Mouse (Mus musculus): Measurements from ENCODE around the gene Gm7879. TPM values are rescaled to one million over a fixed set of nuclear protein-coding genes. Genes with fewer than 3 reads are reported as not detected.

The Gm7879 gene
- total RNA-seq, 2 experiments from 2014 or later, result 5.8 to 8.1 TPM

DNA sequence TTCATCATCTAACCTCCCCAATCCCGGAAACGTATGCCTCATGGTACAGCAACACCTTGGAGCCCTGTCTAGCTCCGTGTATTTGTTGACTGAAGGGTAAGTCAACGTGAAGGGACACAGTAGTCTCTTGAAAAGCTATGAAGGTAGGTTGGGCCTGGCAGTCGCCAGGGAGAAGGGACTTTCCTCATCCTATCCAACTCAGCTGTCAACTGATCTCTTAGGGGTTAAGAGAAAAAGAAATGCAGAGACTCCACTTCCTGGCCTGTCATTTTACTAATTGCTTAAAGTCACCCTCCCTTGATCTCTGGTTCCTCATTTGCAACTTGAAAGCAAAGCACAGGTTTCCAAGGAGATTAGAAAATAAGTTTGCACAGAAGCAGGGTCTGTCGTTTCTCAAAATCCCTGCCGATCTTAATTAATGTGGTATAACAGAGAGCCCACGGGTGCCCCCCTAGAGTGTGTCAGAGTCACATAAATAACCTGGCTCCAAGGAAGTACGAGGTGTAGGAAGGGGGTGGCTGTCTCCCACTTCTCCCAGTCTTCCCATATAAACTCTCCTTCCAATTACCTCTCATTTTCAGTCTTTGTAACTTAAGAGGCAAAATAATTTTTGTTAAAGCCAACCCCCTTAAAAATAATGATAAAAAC is 34.5 kb downstream of the Gm7879 start:
- no peak for DNase-seq
- intact Hi-C loops (cut with DNase I), result no loop called here

- intact Hi-C loops (cut with DNase I), result no loop called here
- DNase-seq, result peak; percentile 19 to 45
Observed at GRCm38 (mm10) chr5:43948111-43948743, 35.3 kb downstream of the Gm7879 start.

GRCm38 (mm10) chr5:43948748-43949275 is 35.9 kb downstream of the Gm7879 start:
- intact Hi-C loops (cut with DNase I), result no loop called here
- peak; percentile 14 to 17 for DNase-seq

- intact Hi-C loops (cut with DNase I), result no loop called here
Observed at GRCm38 (mm10) chr5:43953241-43953640, 40.3 kb downstream of the Gm7879 start.

DNA sequence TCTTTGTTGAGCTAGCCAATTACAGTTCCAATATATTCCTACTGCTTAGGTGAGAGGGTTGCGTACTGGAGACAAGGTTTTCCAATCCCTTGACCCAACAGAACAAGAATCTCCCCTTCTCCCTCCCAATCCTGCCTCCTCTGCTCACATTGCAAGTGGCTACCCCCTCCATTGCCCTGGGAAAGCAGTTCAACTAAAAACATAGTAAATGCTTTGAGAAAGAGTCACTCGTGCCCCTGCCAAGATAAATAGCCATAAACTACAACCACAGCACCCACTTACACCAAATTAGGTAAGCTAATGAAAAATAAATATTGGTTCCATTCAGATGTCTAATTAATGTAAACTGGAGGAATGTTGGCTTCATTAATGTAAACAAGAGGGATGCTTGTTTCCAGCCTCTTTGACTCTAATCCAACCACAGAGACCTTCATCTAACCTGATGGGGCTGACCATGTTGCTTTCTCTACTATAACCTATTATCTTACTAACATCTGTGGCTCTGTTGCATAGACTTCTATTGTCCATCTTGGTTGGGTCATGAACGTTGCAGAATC is 47.0 kb downstream of the Gm7879 start:
- intact Hi-C loops (cut with DNase I), result no loop called here
- DNase-seq, result no peak

More at GRCm38 (mm10) chr5:43953241-43953640, 40.3 kb downstream of the Gm7879 start:
- DNase-seq, result no peak

GRCm38 (mm10) chr5:43961056-43961455 is 48.1 kb downstream of the Gm7879 start:
- intact Hi-C loops (cut with DNase I), result no loop called here
- DNase-seq, result no peak

Other genes starting within 250 kb of the Gm7879 start
- gene Bst1, start 94.3 kb upstream of the Gm7879 start, total RNA-seq (2021), result 1 to 10 TPM; 1.1 to 1.8 TPM
- 10 to 100 TPM; 31.3 to 34.2 TPM for gene Fbxl5, start 91.5 kb upstream of the Gm7879 start, total RNA-seq (2021)
- gene Cd38, start 44.6 kb upstream of the Gm7879 start, total RNA-seq (2021), result 10 to 100 TPM; 10.7 to 12.5 TPM
- gene Fgfbp1, start 68.6 kb downstream of the Gm7879 start, total RNA-seq (2021), result under 1 TPM; 0.32 to 0.41 TPM
- 10 to 100 TPM; 11.6 to 14.2 TPM for gene Prom1, start 188.9 kb downstream of the Gm7879 start, total RNA-seq (2021)